Mouse (Mus musculus) olfactory bulb, adult 2 months (tissue): ENCODE data around the gene Olfr1370.

Experiments
- CTCF ChIP-seq: fragments of 200-500 bp; IDR thresholded peaks from 2 replicates; pipeline ENCODE4 v1.5.1; 2012; ENCODE audit warnings: low read depth, mild to moderate bottlenecking, low read length, moderate library complexity; ENCODE audit not compliant: insufficient read depth
- POLR2A ChIP-seq: fragments of 200-500 bp; IDR thresholded peaks from 2 replicates; pipeline ENCODE4 v1.6.1; 2012; ENCODE audit warnings: mild to moderate bottlenecking, low read depth, low read length, moderate library complexity; ENCODE audit not compliant: insufficient read depth

DNA sequence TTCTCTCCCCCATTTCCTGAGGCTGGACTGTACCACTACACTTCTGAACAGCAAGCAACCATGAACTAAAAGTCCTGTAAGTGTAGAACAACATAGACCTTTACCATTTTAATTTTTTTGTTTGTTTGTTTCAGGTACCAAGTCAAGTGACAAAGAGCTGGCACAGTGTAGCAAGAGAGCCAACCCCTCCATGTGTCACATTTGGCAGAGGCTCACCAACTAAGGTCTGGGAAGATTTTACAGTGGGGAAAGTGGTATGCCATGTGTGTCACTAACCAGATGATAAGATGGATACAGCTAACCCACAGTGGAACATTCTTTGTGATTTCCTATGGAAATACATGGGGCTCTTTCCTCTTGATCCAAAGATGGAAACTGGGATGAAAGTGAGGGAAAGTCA is 38.8 kb downstream of the Olfr1370 start:
- TF ChIP-seq CTCF (no peak), POLR2A (no peak)
